Mouse (Mus musculus): ENCODE measurements around the gene Nt5m.

Gene Nt5m

DNA sequence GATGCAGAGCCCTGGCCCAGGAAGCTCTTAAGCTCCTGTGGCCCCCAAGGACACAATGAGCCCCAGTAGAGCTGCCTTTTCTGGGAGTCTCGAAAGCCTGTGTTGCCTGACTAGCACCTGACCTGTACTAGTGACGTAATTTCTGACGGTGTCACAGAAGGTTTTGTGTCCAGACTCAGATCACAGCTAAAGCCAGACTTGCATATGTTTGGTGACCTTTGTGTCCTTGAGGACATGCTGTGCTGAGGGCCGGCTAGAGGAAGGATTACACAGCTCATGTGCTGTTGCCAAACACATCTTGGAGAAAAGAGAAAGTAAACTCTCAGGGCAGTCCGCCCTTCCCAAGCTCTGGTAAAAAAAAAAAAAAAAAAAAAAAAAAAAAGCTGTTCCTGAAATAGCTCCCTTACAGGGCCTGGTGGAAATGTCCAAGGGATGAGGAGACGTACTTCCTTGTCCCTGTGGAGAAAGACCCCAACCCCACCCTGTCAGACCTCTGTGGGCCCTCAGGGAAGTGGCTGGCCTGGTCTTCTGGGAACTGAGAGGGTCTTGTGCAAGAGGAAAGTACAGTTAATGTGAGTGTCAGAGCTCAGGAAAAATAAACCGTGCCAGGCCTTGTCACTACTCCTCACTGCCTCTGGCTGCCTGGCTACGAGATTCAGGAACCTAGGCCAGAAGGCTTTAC, 62.9 kb downstream of the Nt5m start:
- DNase-seq (ENCODE audit: low read depth, low spot score): no peak

DNA sequence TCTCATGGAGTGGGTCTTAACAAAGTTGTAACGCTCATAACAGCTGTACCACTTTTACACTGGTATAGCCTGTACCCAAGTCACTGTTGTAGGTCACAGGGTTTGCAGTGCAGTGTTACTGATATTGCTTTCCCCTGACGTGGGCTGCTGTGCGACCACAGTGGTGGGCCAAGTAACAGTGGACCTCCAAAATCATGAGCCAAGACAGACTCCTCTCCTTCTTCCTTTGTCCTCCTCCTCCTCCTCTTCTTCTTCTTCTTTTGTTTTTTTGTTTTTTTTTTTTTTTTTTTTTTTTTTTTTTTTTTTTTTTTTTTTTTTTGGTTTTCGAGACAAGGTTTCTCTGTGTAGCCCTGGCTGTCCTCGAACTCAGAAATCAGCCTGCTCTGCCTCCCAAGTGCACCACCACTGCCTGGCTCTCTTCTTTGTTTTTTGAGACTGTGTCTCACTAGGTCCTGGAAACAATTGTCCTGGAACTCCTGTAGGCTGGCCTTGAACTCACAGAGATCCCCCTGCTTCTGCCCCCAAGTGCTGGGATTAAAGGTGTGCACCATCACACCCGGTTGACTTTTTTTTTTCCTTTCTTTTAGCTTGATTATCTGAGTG, 67.4 kb downstream of the Nt5m start:
- DNase-seq (ENCODE audit: low read depth, low spot score): no peak

DNA sequence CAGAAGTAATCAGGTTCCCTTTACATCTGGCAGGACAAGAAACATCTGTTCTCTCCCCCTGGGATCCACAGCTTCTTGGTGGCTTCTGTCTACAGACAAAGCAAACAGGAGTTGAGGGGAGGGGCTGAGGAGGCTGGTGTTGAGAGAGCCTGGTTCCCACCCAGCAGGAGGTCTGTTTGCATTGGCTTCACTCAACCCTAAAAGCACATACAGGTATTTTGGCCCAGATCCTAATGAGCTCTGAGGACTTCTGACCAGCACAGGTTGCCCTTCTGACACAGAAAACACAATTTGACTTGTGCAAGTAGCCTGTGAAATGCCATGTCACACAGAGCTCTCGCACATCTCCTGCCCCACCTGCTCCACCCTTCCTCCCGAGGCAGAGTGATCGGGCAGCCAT, 69.2 kb downstream of the Nt5m start:
- DNase-seq (ENCODE audit: low read depth, low spot score): no peak

DNA sequence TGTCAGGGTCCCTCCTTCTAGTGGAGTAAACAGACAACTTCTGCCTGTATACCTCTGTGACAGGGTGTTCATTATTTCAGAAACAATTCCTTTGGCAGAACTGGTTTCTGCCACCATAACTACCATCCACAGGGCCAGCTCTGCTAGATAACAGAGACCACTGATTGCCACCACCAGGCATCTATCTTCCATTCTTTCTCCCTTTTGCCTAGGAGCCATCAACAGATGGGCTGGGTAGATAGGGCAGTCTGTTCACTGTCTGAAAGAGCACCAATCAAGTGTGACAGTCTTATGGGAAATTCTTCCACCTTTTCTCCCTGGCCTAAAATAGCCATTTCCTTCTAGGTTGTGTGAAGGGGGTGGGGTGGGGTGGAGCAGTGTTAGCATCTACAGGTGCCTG, 71.3 kb downstream of the Nt5m start:
- DNase-seq (ENCODE audit: low read depth, low spot score): no peak

DNA sequence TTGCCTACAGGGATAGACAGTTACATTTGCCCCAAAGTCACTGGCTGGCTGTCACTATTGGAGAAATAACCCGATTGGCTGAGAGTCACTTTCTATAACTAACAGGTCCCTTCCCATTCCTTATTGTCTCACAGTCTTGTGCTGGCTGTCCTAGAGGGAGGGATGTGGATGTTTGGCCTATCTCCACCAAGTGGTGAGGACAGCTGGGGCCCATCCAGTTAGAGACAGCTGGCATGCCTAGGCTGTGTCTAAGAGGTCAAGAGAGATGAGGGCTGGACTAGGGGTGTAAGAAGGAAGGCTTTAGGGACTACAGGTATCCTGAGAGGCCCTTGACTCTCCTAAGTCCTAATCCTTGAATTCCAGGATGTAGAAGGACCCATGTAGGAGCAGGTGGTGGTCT, 72.3 kb downstream of the Nt5m start:
- DNase-seq (ENCODE audit: low read depth, low spot score): no peak

DNA sequence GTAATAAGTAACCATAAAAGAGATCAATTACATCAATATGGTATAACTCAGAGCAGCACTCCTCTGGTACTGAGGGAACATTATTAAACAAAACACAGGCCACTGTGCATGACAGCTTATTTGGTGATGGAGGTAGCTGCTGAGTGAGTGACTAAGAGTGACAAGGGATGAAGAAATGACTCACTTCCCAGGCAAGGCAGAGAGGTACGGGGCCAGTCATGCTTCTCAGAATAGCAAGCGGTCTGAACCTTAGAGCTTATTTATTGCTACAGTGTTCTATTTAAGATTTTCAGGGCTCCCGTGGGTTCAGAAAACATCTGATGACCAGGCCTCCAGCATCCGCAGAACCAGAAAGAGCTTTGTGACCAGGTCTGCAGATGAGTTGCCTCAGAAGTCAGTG, 74.5 kb downstream of the Nt5m start:
- DNase-seq (ENCODE audit: low read depth, low spot score): no peak

DNA sequence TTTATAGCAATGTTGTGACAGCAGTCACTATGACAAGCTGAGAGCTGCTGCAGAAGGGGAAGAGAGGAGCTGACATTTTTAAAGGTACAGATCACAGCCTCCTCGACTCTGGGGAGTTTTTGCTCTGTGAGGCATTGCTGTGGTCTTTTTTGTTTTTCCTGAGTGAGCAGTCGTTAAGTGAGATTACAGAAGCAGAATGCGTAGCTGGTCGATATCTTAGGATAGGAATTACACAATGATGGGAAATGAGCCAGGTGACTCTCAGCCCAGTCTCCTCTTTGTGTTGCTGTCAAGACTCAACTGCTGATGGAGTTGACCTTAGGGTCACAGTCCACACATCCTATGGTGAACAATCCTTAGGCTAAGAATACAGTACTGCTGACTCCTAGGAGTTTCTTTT, 78.8 kb downstream of the Nt5m start:
- DNase-seq (ENCODE audit: low read depth, low spot score): no peak

DNA sequence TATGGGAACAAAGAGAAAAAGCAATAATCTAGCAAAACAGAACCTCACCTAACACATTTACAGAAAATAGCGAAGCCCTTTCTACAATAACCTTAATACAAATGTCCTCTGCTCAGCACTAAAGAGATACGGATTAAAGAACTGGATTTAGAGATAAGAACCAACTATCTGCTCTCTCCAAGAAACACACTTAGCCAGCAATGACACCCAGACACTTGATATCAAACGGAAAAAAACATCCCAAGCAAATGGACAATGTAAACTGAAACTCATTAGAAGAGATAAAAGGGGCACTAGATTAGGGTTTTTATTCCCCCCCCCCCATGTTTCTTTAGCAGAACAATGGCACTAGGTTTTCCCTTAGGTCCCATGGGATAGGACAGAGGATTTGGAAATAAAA, 80.2 kb downstream of the Nt5m start:
- no peak for DNase-seq (ENCODE audit: low read depth, low spot score)

DNA sequence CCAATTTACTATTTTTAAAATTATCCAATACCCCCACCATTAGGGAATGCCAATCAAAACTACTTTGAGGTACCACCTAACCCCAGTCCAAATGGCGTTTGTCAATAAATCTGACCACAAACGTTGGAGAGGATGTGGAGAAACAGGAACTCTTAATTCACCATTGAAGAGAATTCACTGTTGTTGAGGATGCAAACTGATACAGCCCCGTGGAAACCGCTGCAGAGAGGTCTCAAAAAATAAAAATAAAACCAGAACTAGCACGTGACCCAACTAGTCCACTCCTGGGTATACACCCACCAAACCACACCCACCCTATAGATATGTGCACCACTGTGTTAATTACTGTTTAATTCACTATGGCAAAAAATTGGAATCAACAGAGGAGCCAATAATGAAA, 81.1 kb downstream of the Nt5m start:
- no peak for DNase-seq (ENCODE audit: low read depth, low spot score)

DNA sequence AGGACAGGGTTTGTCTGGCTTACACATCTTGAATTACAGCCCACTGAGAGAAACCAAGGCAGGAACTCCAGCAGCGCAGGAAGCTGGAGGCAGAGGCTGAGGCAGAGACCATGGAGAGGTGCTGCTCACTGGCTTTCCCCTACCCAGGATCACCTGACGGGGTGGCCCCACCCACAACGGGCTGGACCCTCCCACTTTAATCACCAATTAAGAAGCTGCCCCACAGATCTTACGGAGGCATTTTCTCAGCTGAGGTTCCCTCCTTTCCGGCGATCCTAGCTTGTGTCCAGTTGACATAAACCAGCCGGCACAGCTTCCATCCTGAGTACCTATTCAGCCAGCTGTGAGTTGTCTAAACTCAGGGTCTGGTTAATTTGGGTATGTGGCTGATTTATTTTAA, 82.0 kb downstream of the Nt5m start:
- DNase-seq (ENCODE audit: low read depth, low spot score): no peak

DNA sequence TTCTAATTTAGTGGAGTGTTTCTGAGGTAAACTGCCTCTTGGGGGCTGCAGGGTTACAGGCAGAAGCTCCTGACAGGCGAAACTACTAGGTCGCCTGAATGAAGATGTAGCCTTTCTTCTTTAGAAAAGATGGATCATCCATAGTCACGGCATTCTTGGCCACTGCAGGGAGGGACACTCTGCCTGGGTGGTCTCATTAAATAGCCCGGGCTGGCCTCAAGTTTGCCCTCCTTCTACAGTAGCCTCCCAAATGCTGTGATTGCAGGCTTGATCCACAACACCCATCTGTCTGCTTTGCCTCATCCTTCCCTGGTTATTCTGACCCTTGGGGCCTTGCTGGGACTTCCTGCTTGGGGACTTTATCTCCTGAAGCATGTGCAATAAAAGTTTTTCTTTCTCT, 90.8 kb downstream of the Nt5m start:
- no peak for DNase-seq (ENCODE audit: low read depth, low spot score)
